Mouse (Mus musculus) 3T3-L1 (cell line): ENCODE results near the gene Zc2hc1c.

Experiments used
- DNase-seq: peaks from one replicate; pipeline ENCODE4 v3.0.0-alpha.2; 2015; ENCODE audit warnings: low read depth, low spot score

The Zc2hc1c gene

DNA sequence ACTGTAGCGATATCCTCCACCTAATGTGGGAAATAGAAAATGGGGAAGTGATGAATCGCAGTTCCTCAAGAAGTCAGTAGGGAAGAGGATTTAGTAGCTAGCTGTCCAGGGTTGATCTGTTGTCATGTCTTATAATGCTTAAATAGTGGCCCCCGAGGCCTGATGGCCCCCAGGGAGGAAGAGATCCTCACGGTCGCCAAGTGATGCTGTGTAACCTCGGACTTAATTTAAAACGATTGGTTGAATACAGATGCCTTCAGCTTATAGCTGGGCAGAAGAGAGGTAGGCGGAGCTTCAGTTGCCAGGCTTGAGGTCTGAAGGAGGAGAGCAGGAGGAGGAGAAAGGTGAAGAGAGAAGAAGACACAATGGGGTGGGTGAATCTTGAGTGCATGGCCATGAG lies 4.1 kb upstream of the Zc2hc1c start:
- no peak for DNase-seq

DNA sequence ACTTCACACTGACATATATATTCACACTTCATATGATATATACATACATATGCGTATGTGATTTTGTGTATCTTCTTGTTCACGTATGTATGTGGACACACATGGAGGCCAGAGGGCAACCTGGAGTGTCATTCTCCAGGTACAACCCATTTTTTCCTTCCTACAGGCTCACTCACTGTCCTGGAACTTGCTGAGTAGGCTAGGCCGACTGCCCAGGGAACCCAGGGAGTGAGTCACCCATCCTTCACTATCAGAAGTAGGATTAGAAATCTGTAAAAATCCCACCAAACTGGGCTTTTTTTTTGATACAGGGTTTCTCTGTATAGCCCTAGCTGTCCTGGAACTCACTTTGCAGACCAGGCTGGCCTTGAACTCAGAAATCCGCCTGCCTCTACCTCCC lies 3.4 kb upstream of the Zc2hc1c start:
- DNase-seq = peak; percentile 76

DNA sequence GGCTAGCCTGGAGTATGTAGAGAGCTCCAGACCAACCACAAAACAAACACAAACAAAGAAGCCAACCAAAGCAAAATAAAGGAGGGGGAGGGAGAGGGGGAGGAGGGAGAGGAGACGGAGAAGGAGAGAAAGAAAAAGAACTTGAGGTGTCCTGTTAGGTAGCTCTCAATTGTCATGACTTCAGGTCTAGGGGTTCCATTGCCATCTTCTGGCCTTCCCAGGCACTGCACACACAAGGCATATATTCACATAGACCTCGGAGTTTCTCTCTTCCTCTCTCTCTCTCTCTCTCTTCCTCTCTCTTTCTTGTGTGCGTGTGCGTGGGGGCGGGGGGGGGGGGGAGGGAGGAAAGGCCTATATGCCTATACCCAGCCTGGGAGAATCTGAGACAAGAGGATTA lies 1.4 kb upstream of the Zc2hc1c start:
- DNase-seq = peak; percentile 65

DNA sequence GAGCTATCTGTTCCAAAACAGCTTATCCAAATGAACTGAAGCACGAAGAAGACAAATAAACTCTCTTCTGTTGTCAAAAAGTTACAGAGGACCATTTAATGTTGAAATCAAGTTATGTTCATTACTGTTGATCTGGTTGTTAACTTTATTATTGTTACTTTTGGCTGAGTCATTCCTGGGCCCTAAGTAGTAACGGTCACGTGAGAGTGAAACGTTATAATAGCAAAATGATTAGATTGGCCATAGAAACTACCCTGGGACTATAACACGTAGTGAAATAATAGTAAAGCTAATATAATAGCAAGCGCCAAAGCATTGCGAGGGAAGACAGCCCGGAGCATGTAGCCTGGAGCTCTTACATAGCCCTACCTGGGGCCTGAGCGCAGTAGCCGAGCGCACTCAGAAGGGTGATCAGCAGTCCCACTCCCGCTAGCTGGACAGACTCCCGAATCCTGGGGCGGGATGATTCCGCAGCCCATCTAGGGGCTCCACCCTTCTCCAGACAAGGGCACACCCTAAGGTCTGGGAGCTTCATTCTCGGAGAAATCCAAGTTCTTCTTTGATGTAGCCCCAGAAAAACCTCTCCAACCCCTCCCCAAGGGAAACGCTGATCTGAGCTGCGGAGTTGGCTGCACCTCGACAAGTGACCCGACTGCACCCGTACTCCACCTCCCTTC lies 444 bp upstream of the Zc2hc1c start, which contains the start of gene Acyp1:
Gene Acyp1, minus strand, starts transcription at position 630 of the 677 bp plus-strand sequence.
- DNase-seq = peak; percentile 51

DNA sequence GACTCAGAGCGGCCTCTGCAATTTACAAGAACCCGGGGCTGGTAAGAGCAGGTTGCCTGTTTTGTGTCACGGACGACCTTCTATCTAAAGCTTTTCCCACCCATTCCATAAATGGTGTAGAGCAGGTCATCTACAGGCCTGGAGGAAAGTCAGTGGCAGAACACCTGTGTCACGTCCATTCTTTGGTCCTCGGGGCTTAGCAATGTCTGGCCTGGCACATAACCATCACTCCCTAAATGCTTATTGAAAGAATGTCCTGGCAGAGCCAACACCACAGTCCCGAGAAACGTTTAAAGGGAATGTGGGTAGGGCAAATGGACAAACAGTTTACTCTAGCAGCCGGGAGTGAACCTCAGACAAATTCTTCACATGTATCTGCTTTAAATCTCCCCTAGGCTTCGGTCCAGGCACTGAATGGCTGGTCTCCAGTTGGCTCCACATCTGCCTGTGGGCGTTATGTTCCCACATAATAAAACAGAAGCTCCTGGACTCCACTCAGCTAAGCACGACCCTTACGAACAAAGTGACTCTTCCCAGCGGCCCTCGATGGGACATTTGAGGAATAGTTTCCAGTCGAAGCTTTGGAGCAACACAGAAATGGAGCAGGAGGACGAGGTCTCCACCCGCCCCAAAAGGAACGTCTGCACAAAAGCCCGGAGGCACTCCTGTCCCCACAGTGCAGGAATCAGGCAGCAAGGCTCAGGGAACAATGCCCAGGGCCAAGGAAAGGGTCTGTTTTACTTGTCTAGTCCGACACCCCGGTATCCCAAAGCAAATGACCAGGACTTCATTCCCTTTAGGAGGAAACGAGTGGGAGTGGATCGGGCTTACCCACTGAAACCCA lies 988 bp downstream of the Zc2hc1c start:
- peak; percentile 70 for DNase-seq

DNA sequence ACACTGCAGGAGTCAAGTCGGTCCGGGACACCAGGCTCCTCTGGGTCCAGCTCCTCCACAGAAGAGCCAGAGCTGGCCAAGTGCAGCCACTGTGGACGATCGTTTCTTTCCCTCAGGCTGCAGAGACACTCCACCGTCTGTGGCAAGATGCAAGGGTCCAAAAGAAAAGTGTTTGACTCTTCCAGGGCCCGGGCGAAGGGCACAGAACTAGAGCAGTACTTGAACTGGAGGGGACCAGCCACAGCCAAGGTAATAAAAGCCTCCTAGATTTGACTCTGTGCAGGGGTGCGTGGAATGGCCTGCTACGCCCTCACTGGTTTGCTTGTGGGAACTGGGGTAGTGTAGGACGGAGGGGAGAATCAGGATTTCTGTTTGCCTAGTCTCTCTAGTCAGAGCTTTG lies 2.2 kb downstream of the Zc2hc1c start:
- DNase-seq = no peak

DNA sequence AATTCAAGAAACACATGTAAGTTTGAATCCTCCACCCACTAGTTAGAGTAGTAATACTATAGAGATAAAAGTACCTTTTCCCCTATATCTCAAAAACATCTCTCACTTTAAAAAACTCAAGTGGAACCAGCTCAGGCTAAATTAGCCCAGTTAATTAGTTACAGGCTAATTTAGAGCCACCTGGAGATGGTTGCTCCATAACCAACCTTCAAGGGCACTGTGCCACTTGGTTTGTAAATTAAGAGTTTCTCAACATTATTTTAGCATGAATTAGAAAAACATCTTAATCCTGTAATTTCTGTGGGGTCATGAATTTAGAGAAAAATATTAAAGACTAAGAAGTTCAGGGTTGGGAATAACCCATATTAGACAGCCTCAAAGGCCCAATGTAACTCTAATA lies 3.1 kb downstream of the Zc2hc1c start:
- DNase-seq = no peak

DNA sequence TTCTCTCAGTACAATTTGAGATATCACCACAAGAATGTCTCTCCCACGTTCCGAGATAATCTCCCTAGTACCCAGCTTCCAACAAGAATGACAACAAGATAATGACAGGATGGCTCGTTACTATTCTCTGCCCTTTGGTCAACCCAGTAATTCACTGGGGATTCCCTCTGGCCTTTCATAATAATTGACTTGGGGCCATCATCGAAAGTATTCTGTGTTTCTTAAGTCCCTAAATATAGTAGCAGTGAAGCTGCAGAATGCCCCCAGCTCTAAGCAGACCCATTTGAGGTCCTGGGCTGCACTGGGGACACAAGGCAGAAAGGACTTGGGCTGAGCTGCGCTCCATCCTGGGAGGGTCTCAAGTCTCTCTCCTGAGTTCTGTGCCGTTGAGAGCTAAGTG lies 3.9 kb downstream of the Zc2hc1c start:
- DNase-seq = no peak

DNA sequence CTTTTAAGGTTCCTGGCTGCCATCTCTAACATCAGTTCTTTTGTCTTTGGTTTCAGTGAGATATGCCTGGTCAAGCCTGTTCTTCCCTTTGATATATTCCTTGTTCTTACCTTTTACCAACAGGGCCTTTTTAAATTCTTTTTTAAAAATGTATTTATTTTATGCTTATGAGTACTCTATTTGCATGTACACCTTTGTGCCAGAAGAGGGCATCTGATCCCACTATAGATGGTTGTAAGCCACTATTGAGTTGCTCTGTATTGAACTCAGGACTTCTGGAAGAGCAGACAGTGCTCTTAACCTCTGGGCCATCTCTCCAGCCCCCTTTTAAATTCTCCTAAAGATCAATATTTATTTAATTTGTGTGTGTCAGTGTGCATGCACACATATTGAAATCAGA lies 4.5 kb downstream of the Zc2hc1c start:
- no peak for DNase-seq

DNA sequence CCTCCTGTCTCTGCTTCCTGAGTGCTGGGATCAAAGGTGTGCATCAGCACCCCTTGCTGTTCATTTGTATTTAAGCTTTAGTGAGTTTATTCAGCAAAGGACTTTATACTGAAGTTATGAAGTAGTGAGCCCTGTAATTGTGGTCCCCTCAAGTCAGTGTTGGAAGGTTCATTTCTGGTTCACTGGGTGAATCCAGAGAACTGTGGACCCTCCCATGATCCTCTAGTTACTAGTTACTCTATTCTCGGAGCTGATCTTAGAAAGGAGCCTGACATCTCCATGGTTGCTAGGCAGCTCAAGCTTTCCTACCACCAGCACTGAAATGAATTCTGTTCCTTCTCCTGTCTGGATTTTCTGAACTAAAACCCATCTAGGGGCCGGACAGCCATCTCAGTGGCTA lies 7.1 kb downstream of the Zc2hc1c start:
- DNase-seq = no peak

DNA sequence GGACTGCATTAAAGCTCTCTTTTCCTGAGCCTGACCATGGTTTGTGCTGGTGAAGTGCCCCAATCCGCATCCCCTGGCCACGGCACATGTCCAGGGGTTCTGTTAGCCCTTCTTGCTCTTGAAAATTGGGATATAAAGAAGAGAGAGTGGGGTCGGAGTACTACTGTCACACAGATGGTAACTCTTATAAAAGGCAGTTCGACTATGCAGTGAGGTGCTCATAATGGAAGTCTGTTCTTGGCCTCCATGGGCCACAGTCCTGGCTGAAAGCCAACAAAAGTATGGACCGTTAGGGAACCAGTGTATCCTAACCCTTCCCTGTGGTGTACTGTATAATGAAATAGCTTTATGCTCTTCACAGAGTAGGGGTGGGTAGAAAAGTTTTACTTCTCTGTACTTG lies 8.5 kb downstream of the Zc2hc1c start:
- no peak for DNase-seq

DNA sequence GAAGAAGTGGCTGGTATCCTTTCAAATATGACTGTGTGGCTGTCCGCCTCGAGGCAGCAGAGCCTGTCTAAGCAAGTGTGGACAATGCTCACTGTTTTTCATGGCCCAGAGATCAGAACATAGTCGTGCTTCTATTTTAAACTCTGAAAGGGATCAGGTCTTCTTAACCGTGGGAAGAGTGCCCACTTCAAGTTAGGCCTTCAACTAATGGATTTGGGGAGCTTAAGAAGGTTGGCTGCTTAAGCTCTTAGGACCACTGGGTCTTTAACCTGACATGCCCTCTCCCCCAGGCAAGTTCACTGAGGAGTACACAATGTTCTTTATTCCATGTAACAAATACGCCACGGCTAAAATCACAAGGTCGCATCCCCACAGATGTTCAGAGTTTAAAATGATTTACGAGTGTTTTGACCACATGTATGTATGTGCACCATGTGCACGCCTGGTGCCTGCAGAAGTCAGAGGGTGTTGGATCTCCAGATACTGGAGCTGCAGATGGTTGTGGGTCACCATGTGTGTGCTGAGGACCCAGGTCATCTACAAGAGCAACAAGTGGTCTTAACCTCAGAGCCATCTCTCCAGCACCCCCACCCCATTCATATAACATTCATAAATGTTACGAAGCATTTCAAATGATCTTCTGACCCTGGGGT lies 9.1 kb downstream of the Zc2hc1c start:
- no peak for DNase-seq

DNA sequence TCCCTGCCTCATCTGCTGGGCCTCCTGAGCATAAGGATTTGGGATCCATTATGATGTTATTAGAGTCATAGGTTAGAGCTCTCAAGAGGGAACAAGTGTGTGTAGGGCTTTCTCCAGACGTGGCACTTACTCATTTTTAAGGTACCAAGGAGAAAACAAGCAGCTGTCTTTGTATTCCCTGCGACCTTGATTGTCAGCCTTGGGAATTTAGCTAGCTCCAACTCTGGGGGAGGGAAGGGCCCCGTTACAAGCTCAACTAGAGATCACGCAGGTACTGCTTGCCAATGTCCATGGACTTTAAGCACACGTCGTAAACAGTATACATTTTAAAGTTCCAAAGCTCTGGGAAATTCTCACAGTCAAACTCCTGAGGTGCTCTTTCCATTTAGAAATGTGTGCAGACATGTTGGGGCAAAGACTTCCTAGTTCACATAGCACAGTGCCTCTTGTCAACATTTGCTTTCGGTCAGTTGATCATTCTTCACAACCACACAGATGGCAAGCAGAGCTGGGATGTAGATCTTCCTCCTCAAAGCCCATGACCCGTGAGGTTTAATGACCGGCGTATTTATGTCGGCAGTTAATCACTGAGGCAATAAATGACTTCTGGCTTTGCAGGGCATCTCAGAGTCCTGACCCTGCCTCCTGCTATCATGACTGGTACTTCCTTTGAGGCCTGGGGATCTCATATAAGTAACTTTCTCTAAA lies 9.9 kb downstream of the Zc2hc1c start:
- DNase-seq = no peak

DNA sequence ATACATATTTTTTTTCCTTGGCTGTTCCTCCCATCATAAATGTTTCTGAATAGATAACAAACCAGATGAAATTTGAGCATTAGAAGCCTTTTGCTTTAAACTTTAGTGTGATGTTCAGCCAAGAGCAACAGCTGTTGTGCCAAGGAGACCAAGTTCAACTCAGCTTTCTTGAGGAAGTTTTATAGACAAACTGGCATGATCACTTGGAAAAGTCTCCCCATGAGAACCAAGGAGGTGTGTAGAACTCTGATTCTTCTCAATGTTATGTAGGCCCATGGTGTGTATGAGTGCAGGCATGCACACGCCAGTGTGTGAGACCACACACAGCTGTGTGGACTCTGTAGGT lies 10.4 kb downstream of the Zc2hc1c start:
- no peak for DNase-seq

DNA sequence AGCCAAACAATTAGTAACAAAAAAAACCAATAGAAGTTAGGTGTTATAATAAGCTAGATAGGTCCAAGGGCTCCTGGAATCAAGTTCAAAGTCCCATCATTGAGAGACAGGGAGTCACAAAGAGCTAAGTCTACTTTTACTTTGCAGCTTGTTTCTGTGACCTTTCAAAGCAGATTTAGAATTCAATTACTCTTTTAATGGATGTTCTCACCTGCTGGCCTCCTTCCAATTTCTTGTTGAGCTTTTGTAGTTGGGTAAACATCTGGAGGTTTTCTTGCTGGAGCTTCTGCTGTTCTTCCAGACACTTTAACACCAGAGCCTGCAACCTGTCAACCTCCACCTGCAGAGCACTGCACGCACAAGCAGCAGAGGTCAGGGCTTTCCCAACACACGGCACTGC lies 14.9 kb downstream of the Zc2hc1c start:
- no peak for DNase-seq

DNA sequence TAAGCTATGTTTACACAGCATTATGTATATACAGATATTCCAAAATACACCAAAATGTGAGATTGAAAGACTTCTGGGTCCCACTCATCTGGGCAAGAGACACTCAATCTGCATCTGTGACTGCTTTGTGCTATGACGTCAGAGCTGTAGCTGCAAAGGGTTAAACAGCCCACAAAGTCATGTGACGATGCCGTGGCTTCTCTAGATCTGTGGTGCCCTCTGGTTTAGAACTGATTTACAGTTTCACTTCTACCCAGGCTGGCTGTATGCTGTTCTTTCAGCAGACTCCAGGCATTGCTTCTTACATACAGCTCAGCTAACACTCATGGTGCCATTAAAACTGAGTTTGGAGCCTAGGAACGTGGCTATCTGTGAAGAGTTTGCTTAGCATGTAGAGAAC lies 16.3 kb downstream of the Zc2hc1c start:
- no peak for DNase-seq

DNA sequence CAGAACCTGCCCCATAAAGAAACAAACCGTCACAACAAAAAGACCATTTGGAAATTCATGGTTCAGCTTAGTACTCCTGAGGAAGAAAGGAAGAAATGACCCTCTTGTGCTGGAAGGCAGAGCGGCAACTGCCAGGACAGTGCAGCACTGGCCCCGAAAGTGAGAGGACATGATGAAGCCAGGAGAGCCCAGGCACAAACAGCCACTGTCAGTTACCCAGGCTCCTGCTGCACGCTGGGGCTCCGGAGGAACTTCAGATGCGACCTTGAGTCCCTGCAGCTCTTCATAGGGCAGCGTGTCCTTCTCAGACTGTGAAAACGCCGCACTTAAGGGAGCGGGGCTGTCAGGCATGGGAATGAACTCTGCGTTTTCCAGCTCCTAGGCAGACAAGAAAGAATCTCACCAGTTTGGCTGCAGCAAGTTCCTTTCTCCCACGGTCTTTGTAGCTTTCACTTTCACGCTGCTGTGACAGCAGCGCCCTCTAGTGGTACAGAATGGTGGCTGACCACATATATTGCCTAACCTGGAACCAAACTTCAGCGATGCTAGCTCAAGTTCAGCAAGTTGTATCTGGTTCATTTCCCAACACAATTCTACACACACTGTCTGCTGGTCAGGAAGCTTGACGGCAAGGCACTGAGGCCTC lies 17.0 kb downstream of the Zc2hc1c start:
- peak; percentile 92 for DNase-seq

DNA sequence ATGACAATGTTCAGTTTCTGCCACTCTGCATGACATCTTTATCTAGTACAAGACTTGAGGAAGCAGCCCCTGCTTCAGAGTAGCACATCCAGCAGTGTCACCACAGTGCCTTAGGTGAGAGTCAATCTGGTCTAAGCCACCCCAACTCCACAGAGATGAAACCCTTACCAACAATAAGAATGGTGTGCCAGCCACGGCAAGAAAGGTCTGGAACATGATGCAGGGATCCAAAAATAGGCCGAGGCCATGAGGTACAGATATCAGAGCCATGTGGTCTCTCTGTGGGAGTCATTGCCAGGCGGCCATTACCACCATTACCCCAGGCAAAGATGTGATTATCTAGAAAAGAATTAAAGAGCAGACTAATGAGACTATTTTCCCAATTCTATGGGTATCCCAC lies 20.3 kb downstream of the Zc2hc1c start:
- DNase-seq = no peak

DNA sequence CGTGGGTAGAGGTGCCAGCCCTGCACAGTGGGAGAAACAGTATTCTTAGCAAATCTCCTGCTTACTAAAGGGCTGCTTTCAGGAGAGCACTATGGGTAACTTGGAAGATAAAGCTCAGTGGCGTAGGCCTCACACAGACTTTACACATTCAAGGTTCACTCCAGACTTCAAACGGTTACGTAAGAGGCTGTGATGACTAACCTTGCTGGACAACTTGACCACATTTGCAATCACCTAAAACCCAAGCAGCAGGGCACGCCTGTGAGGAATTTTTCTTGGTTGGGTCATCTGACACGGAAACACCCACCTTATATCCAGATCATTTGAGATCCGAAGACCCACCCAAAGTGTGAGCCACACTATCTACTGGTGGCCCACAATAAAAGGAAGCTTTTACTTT lies 41.8 kb downstream of the Zc2hc1c start:
- peak; percentile 83 for DNase-seq

DNA sequence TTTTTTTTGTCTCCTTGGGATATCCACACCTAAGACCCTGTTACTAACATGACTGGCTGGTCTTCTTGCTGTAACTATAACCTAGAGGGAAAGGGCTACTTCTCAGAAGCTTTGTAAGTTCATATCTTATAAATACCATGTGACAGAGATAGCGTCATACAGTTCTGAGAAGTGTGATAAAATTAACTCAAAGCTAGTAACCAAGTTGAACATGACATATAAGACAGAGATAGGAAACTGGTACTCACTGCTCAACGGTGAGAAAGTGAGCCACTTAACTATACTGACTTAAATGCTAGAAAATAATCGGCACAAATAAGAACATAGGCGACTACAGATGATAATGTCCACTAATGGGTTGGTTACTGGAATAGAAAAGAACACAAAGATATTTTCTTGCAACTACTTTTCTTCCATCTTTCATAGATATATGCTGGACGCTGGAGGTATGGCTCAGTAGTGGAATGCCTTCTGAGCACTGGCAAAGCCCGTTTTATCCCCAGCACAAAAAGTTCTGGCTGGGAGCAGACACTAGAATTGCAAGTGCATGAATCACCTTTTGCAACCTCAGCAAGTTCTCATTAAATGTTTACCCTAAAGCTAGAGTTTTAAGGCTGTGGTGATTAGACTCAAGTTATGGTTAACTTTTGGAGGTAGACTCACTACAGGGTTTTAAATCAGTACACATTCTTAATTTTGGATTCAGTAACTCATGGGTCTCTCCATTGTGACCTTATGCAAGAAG lies 49.3 kb downstream of the Zc2hc1c start:
- peak; percentile 75 for DNase-seq

DNA sequence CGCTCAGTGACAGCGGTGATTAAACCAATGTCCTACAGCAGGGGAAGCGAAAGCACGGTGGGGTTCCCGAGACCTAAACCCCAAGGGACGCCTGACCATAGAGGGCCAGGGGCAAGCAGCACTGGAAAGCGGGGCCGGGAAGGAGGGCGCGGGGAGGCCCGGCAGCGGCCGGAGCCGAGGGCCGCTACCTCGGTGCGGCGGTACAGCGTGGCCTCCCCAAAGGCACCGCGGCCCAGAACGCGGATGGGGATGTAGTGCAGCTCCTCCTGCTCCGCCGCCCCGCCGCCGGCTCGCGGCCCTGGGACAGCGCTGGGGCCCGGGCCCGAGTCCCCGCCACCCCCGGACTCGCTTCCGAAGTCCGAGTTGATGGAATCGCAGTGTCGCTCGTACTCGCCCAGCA lies 50.4 kb downstream of the Zc2hc1c start:
- DNase-seq = peak; percentile 31
